Mouse (Mus musculus) brown adipose tissue, adult 24 weeks (tissue): Measurements from ENCODE around the gene Aqp2. TPM values are rescaled to one million over a fixed set of nuclear protein-coding genes. Genes with fewer than 3 reads are reported as not detected.
A peak's percentile ranks its signal among the peaks of the same experiment; 100 is the strongest.

Experiments
- H3K27ac ChIP-seq: fragments of 200-500 bp; replicated peaks from 2 replicates; pipeline ENCODE4 v1.5.1; 2012; ENCODE audit warnings: low read depth, mild to moderate bottlenecking, low read length
- H3K4me1 ChIP-seq: fragments of 200-500 bp; 2 replicates; pipeline ENCODE4 v1.6.1; 2012; ENCODE audit warnings: low read length, mixed read lengths; ENCODE audit not compliant: control insufficient read depth, insufficient read depth, insufficient read length
- H3K4me3 ChIP-seq: fragments of 200-500 bp; 2 replicates; pipeline ENCODE4 v1.5.1; 2012; ENCODE audit warnings: low read depth, mild to moderate bottlenecking, low read length, moderate library complexity; ENCODE audit not compliant: insufficient read depth
- polyA plus RNA-seq: library from polyadenylated mRNA; stranded (reverse); fragments of >200 nt; gene quantifications from 2 replicates; pipeline ENCODE4 v1.2.4, GENCODE M21; 2012; ENCODE audit not compliant: missing spikeins, insufficient read depth, insufficient read length

Gene Aqp2
- polyA plus RNA-seq, 1 experiment: not detected

GRCm38 (mm10) chr15:99583463-99584344 is 4.8 kb downstream of the Aqp2 start:
- Histone ChIP-seq H3K4me1 (peaks cover 7% of the 10 kb centered on the region), H3K27ac (no peak overlapping the region), H3K4me3 (peak overlapping the region; percentile 56)

GRCm38 (mm10) chr15:99584407-99585202 is 5.8 kb downstream of the Aqp2 start:
- peak overlapping the region; percentile 56 for H3K4me3 ChIP-seq
- H3K4me1 ChIP-seq: peaks cover 7% of the 10 kb centered on the region
- no peak overlapping the region for H3K27ac ChIP-seq

DNA sequence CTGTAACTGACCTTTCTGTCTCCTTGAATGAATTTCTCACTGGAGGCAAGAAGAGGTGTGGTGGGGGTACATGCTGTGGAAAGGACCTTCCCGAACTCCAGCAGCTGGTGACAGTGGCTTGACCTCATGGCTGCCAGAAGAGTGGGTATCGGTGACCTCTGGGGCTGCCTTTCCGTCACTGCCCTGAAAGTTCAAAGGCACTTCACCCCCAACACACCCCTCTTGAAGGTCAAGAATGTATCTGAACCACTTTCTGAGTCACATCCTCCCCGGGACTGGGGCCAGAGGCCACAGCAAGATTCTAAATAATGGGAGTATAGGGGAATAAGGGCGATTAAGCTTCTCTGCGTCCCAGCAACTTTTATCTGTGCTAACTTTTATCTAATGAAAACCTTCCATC is 6.9 kb downstream of the Aqp2 start:
- H3K4me1 ChIP-seq: peaks cover 7% of the 10 kb centered on the region
- no peak overlapping the region for H3K27ac ChIP-seq
- H3K4me3 ChIP-seq: no peak overlapping the region

- Histone ChIP-seq H3K27ac (no peak overlapping the region), H3K4me3 (no peak overlapping the region), H3K4me1 (peaks cover 7% of the 10 kb centered on the region)
Observed at GRCm38 (mm10) chr15:99586525-99586924, 7.7 kb downstream of the Aqp2 start.

- Histone ChIP-seq H3K4me3 (no peak overlapping the region), H3K4me1 (peaks cover 2% of the 10 kb centered on the region)
Observed at GRCm38 (mm10) chr15:99589237-99589636, 10.4 kb downstream of the Aqp2 start.

GRCm38 (mm10) chr15:99589704-99590103 is 10.8 kb downstream of the Aqp2 start:
- H3K4me1 ChIP-seq: no peaks in the 10 kb centered on the region
- H3K4me3 ChIP-seq: no peak overlapping the region
- no peak overlapping the region for H3K27ac ChIP-seq

More at GRCm38 (mm10) chr15:99589237-99589636, 10.4 kb downstream of the Aqp2 start:
- H3K27ac ChIP-seq: no peak overlapping the region

DNA sequence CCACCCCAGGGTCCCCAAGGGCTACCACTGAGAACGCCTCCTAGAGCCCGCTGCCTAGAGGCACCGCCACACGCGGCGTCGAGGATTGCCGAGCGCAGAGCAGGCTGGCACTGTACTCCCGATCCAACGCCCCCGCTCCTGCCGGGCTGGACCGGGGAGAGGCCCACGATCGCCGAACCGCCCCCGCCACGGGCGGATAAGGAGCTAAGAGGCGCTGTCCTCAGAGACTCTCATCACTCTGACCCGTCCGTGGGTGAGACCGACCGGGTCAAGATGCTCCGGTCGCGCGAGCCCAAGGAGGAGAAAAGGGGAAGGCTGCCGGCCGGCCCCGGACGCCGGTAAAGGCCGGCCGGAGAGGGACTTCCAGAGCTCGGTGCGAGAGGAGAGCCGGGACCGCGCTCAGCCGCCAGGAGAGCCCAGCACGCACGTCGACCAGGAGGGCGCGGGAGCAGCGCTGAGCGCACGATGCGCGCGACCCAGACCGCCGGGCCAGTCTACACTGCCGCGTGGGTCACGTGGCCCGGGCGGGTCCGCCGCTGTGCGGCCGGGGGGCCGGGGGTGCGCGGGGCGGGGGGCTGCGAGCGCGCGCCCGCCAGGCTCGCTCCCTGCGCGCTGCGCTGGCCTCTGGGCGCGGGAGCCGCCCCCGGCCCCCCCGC is 11.7 kb downstream of the Aqp2 start, which contains the start of gene Aqp5:
TSS of gene Aqp5 (plus strand) at position 354 of the 656 bp plus-strand sequence.
- Histone ChIP-seq H3K4me1 (no peaks in the 10 kb centered on the region), H3K4me3 (no peak within 1 kb of the TSS), H3K27ac (no peak within 1 kb of the TSS)

- Histone ChIP-seq H3K4me1 (no peaks in the 10 kb centered on the region), H3K27ac (no peak overlapping the region), H3K4me3 (no peak overlapping the region)
Observed at GRCm38 (mm10) chr15:99592177-99592576, 13.3 kb downstream of the Aqp2 start.

DNA sequence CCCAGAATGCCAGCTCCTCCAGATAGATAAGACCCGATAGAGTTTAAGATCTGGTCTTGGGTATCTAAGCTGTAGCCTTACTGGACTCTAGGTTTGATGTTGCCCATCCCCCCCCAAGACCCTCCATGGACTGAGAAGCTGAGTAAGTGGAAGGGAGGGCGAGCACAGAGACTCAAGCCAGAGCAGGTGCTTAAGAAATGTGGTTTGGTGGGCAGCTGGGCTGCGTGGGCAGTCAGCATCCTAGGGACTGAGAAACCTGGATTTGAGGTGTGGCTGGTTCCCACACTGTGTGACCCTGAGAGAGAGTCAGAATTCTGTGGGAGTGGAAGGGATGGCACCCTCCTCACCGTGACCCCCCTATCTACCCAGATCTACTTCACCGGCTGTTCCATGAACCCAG is 14.0 kb downstream of the Aqp2 start:
- H3K4me3 ChIP-seq: no peak overlapping the region
- no peaks in the 10 kb centered on the region for H3K4me1 ChIP-seq
- H3K27ac ChIP-seq: no peak overlapping the region

DNA sequence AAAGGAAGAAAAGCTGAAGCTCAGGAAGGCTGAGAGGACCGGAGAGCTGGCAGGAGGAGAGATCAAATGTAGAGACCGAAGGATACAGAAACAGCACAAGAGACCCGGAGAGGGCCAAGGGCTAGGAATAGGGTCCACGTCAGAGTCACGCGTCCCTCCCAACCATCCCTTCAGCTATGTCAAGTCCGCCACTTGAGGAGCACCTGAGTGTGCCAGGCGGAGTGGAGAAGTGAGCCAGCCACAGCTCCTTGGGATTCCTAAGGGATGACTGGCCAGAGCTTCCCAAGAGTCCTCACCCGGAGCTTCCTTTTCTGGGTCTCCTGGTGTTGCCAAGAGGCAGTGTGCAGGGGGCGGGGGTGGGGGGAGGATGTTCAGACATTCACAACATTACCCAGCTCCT is 16.1 kb downstream of the Aqp2 start:
- no peaks in the 10 kb centered on the region for H3K4me1 ChIP-seq
- no peak overlapping the region for H3K27ac ChIP-seq
- no peak overlapping the region for H3K4me3 ChIP-seq

DNA sequence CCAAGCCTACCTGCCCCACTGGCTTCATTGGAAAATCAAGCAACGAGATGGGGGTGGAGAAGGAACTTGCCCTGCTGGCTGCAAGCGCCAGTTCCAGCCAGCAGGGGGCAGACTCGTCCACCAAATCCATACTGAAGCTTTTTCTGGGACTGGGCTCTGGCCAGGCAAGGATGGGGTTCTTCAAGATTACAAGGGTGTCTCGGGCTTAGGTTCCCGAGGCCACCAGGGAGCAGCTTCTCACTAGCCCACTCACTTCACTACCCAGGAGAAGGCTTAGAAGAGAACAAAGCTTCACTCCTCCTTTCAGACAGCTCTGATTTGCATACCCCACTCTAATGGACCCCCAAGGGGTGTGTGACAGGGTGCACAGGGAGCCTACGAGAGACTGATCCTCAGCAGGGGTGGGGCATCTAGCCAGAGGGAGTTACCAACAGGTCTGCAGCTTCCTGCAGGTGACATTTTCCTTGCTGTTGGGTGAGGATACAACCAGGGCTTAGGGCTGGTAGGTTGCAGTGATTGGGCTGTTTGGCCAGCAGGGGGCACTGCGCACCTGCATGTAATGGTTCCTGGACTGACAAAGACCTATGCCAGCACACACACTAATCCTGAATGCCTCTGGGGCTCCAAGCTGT is 17.3 kb downstream of the Aqp2 start:
- H3K27ac ChIP-seq: no peak overlapping the region
- no peaks in the 10 kb centered on the region for H3K4me1 ChIP-seq
- H3K4me3 ChIP-seq: no peak overlapping the region

DNA sequence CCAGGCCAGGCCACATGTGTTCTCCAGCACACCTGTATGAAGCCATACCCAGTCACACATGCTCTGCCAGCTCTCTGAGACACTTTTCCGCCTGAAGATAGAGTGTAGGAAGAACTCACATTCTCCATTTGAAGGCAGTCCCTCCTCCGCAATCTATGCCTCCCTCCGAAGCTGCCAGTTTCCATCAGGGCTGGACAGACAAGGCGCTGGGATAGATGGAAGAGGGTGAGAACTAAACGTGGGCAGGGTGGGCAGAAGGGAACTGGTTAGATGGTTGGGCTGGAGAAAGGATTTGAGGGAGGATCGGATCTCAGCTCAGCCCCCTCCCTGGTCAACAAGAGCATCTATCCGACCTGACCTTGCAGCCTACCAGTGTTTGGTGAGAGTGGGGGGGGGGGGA is 18.0 kb downstream of the Aqp2 start:
- H3K4me1 ChIP-seq: no peaks in the 10 kb centered on the region
- H3K27ac ChIP-seq: no peak overlapping the region
- H3K4me3 ChIP-seq: no peak overlapping the region

DNA sequence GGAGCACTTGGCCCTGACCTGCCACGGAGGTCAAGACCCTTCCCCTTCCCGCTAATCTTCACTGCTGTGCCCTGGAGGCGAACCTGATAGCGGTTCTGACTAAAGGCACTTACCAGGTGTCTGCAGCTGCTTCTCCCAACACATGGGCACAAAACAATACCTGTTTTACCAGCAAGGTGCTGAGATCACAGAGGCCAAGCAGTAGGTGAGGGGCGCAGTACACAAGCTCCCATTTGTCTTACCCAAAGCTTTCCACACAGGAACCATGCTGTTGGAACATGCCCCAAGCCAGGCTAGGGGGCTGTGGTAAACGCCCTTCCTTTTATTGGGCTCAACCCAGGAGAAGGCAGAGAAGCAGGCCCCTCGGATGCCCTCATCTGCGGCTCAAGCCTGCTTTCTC is 18.7 kb downstream of the Aqp2 start:
- Histone ChIP-seq H3K4me1 (no peaks in the 10 kb centered on the region), H3K27ac (no peak overlapping the region), H3K4me3 (no peak overlapping the region)

- Histone ChIP-seq H3K27ac (no peak overlapping the region), H3K4me3 (no peak overlapping the region), H3K4me1 (no peaks in the 10 kb centered on the region)
Observed at GRCm38 (mm10) chr15:99599245-99600070, 20.6 kb downstream of the Aqp2 start.
